Mouse (Mus musculus): ENCODE results near the gene Ftsj1. TPM values are rescaled to one million over a fixed set of nuclear protein-coding genes. Genes with fewer than 3 reads are reported as not detected.

The Ftsj1 gene
- total and polyA plus RNA-seq, 3 experiments = 51.8 to 124 TPM; not detected in 1

GRCm38 (mm10) chrX:8211490-8212207, 40.6 kb downstream of the Ftsj1 start (continued):
- TF ChIP-seq NRF1 (IDR thresholded peaks at IDR 0.05; ENCODE audit: insufficient read depth, low read depth, low read length, poor library complexity, severe bottlenecking) (no peak), CHD2 (IDR thresholded peaks at IDR 0.05; ENCODE audit: low read length) (no peak), POLR2A (IDR thresholded peaks at IDR 0.05; ENCODE audit: control insufficient read depth in 1 of 2, insufficient read depth in 1 of 2, low read depth in 1 of 2, low read length in 2 of 2, poor library complexity in 1 of 2) (peak in 1 of 2 experiments; percentile 30; a peak in 1 of 4 replicates), USF2 (IDR thresholded peaks at IDR 0.05; ENCODE audit: borderline replicate concordance in 1 of 2, insufficient read depth in 1 of 2, low read depth in 1 of 2, low read length in 2 of 2) (no peak), E2F4 (IDR thresholded peaks at IDR 0.05; ENCODE audit: borderline replicate concordance, low read depth, low read length) (no peak), GATA1 (IDR thresholded peaks at IDR 0.05; ENCODE audit: low read depth, low read length) (peak; percentile 67), SIN3A (IDR thresholded peaks at IDR 0.05; ENCODE audit: low read length) (peak; percentile 38; the same call in 1 of the 2 replicates), ZNF384 (IDR thresholded peaks at IDR 0.05; ENCODE audit: low read depth, low read length) (peak; percentile 77), MAFK (IDR thresholded peaks at IDR 0.05; ENCODE audit: borderline replicate concordance, low read depth, low read length) (no peak), MAX (IDR thresholded peaks at IDR 0.05; ENCODE audit: low read length) (peak; percentile 76), NELFE (IDR thresholded peaks at IDR 0.05; ENCODE audit: low read depth, low read length) (no peak; the same call in 1 of the 2 replicates)

- TF ChIP-seq GATA1 (IDR thresholded peaks at IDR 0.05; ENCODE audit: low read depth, low read length) (peak; percentile 72), EP300 (IDR thresholded peaks at IDR 0.05; ENCODE audit: low read depth in 1 of 2, low read length in 2 of 2) (peak in 1 of 2 experiments; percentile 47; a peak in 1 of 4 replicates), RAD21 (IDR thresholded peaks at IDR 0.05; ENCODE audit: low read depth, low read length) (no peak), ZNF384 (IDR thresholded peaks at IDR 0.05; ENCODE audit: low read depth, low read length) (peak; percentile 86)
- peaks cover 13 to 15% of the 10 kb centered on the region in 2 experiments for H3K4me1 ChIP-seq (ENCODE audit: control insufficient read depth in 1 of 2, insufficient read depth in 2 of 2, low read length in 2 of 2)
- H3K36me3 ChIP-seq (ENCODE audit: control insufficient read depth in 1 of 2, insufficient read depth in 2 of 2, low read length in 2 of 2) = peaks cover 0 to 14% of the 10 kb centered on the region in 2 experiments; a peak in 2 of 4 replicates
- H3K79me2 ChIP-seq (ENCODE audit: control insufficient read depth, insufficient read depth, low read length, poor library complexity) = no peaks in the 10 kb centered on the region
- no peaks in the 10 kb centered on the region for H3K27me3 ChIP-seq (ENCODE audit: control insufficient read depth in 1 of 2, insufficient read depth in 2 of 2, low read length in 2 of 2)
- no peak overlapping the region for H3K27ac ChIP-seq (ENCODE audit: control insufficient read depth, low read depth, low read length)
- DNase-seq (ENCODE audit: low read depth, low spot score) = no peak
- no peak overlapping the region for H3K9ac ChIP-seq (ENCODE audit: control insufficient read depth, low read depth, low read length, poor library complexity, severe bottlenecking)
- H3K4me3 ChIP-seq (ENCODE audit: control insufficient read depth in 1 of 2, insufficient read depth in 1 of 2, low read depth in 2 of 2, low read length in 2 of 2) = no peak overlapping the region
- H3K9me3 ChIP-seq (replicated peaks; ENCODE audit: insufficient read depth, low read length) = no peaks in the 10 kb centered on the region
Measured at GRCm38 (mm10) chrX:8209720-8210119, 42.5 kb downstream of the Ftsj1 start.

- H3K27me3 ChIP-seq (ENCODE audit: control insufficient read depth in 1 of 2, insufficient read depth in 2 of 2, low read length in 2 of 2) = no peaks in the 10 kb centered on the region
- H3K9me3 ChIP-seq (replicated peaks; ENCODE audit: insufficient read depth, low read length) = no peaks in the 10 kb centered on the region
- H3K9ac ChIP-seq (ENCODE audit: control insufficient read depth, low read depth, low read length, poor library complexity, severe bottlenecking) = peak overlapping the region; percentile 70
- peak; percentile 64 for TF ChIP-seq TBP (IDR thresholded peaks at IDR 0.05; ENCODE audit: low read depth, low read length)
- TF ChIP-seq USF2 (IDR thresholded peaks at IDR 0.05; ENCODE audit: borderline replicate concordance in 1 of 2, insufficient read depth in 1 of 2, low read depth in 1 of 2, low read length in 2 of 2) = no peak
- peak; percentile 38; the same call in 1 of the 2 replicates for TF ChIP-seq MXI1 (IDR thresholded peaks at IDR 0.05; ENCODE audit: low read depth, low read length)
- TF ChIP-seq CTCF (IDR thresholded peaks at IDR 0.05 in 2 of 3, conservative IDR thresholded peaks at IDR 0.05 in 1 of 3; ENCODE audit: control insufficient read depth in 1 of 3, insufficient read depth in 1 of 3, low read depth in 2 of 3, low read length in 3 of 3, poor library complexity in 1 of 3, severe bottlenecking in 1 of 3) = no peak
- no peak for TF ChIP-seq CHD2 (IDR thresholded peaks at IDR 0.05; ENCODE audit: low read length)
- peak; percentile 29; the same call in 1 of the 2 replicates for TF ChIP-seq SIN3A (IDR thresholded peaks at IDR 0.05; ENCODE audit: low read length)
- no peak for TF ChIP-seq GATA1 (IDR thresholded peaks at IDR 0.05; ENCODE audit: low read depth, low read length)
- 0 out of 4 replicates have a peak, but pooled peaks of 1 of the 2 experiments have one; percentile 20 for TF ChIP-seq EP300 (IDR thresholded peaks at IDR 0.05; ENCODE audit: low read depth in 1 of 2, low read length in 2 of 2)
- no peak for TF ChIP-seq MAFK (IDR thresholded peaks at IDR 0.05; ENCODE audit: borderline replicate concordance, low read depth, low read length)
- TF ChIP-seq POLR2A (IDR thresholded peaks at IDR 0.05; ENCODE audit: control insufficient read depth in 1 of 2, insufficient read depth in 1 of 2, low read depth in 1 of 2, low read length in 2 of 2, poor library complexity in 1 of 2) = peak in 1 of 2 experiments; percentile 49; a peak in 1 of 4 replicates
- peaks cover 13 to 15% of the 10 kb centered on the region in 2 experiments for H3K4me1 ChIP-seq (ENCODE audit: control insufficient read depth in 1 of 2, insufficient read depth in 2 of 2, low read length in 2 of 2)
- no peaks in the 10 kb centered on the region for H3K79me2 ChIP-seq (ENCODE audit: control insufficient read depth, insufficient read depth, low read length, poor library complexity)
- peak; percentile 82 for DNase-seq (ENCODE audit: low read depth, low spot score)
- H3K36me3 ChIP-seq (ENCODE audit: control insufficient read depth in 1 of 2, insufficient read depth in 2 of 2, low read length in 2 of 2) = peaks cover 0 to 14% of the 10 kb centered on the region in 2 experiments; a peak in 2 of 4 replicates
- H3K4me3 ChIP-seq (ENCODE audit: control insufficient read depth in 1 of 2, insufficient read depth in 1 of 2, low read depth in 2 of 2, low read length in 2 of 2) = peak overlapping the region; percentile 42 to 83
- peak overlapping the region; percentile 82 for H3K27ac ChIP-seq (ENCODE audit: control insufficient read depth, low read depth, low read length)
Measured at GRCm38 (mm10) chrX:8207224-8207623, 45.0 kb downstream of the Ftsj1 start.
